Mouse (Mus musculus) cerebellum, postnatal 36 days (tissue): ENCODE measurements around the gene Cstf1.

Experiments used
- DNase-seq, 2 experiments: peaks; one replicate each; pipeline ENCODE4 v3.0.0; 2021 to 2022; ENCODE audit warnings: mixed read lengths in 2 of 2

Cstf1 gene

DNA sequence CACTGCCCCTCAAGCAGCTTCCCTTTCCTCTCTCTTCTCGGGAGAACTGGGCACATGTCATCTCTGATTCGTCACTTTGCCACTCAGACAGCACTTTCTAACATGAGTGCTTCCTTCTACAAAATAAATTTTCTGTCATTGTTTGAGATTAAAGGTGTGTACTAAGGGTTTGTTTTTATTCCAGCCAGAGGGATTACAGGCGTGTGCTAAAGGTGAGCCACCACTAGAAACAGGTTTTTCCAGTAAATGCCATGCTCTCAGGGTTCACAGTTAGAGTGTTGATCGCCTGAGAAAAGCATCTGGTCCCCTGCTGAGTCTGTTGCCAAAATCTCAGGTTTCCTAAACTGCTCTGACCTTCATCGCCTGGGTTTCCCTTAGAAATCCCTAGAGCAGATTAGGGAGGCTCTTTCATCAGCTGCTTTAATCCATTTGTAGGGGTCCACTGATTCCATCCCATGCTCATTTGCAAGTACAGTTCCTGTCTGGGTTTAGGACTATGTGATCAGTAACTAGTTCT, 6.6 kb downstream of the Cstf1 start:
- DNase-seq = no peak

DNA sequence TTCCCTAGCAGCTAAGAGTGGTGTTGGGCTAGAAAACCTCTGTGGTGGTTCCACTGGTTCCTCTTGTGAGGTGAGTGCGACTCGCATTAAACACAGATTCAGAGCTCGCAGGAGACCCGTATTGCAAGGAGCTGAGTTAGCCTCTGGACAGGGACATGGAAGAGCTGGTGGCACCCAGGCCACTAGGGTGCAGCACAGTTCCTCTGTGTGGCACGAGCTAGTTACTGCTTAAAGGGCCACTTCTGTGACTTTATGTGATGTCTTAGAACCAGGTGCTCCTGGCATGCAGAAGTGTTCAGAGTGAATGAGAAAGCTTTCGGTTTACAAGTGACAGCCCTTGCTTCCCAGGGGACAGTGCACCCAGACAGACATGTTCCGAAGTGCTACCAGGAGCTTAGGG, 7.9 kb downstream of the Cstf1 start:
- no peak for DNase-seq

DNA sequence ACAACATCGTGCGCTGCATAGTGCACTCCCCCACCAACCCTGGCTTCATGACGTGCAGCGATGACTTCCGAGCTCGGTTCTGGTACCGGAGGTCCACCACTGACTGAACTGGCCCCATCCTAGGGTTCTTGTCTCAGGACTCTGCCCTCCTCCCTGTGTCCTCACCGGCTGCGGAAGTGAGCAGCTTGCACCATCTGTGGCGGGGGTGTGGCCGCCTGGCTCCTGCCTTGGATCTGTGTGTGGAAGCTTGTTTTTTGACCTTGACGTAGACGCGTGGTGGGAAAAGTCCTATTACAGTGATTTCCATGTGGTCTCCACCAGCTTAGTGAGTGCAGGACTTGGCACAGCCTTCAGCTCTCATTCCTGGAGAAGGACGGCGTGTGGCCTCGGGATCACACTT, 10.0 kb downstream of the Cstf1 start:
- DNase-seq = no peak

DNA sequence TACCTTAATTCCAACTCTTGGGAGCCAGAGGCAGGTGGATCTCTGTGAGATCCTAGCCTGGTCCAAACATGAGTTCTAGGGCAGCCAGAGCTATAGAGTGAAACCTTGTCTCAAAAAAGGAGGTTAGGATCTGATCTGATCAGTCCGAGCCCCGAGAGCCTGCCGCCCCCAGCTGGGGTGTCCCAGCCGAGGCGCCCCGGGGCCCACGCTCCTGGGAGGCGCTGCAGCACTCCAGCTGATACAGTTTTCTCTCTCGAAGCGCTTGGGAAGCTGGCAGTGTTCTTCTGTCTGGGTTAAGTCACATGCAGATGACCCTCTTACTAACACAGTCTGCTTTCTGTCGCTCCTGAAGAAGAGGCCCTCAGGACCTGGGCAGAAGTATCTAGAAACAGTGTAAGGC, 10.9 kb downstream of the Cstf1 start:
- no peak for DNase-seq

DNA sequence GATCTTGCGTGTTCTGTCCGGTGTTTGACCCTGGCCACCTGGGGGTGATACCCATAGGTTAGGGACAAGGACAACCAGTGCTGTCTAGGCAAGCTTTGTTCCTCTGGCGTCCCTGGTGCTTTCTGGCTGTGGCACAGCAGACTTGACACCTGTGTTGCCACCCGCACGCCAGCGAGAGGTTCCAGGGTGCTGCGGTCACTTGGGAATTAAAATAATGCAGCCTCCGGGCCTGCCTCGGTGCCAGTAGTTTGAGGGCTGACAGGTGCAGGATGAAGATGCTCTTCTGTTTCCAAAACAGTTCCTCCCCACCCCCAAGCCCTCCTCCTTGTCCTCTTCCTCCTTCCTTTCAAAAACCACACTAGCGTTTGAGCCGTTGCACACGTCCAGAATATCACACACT, 11.4 kb downstream of the Cstf1 start:
- no peak for DNase-seq

DNA sequence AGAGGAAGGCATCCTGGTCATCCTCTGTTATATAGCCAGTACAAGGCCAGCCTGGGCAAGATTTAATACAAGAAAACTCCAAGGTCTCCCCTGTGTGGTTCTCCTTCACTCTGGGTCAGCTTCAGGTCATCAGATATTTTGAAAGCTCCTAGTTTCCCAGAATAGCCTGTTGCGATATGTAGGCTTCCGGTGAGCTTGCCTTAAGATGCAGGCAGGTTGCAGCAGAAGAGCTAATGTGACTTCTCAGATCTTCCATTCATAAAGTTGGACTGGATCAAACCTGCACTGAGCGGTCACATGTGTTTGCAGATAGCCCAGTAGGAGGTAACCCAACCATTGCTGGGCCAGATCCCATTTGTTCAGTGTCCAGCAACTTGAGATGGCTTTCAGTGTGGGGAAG, 14.2 kb downstream of the Cstf1 start:
- DNase-seq = no peak

DNA sequence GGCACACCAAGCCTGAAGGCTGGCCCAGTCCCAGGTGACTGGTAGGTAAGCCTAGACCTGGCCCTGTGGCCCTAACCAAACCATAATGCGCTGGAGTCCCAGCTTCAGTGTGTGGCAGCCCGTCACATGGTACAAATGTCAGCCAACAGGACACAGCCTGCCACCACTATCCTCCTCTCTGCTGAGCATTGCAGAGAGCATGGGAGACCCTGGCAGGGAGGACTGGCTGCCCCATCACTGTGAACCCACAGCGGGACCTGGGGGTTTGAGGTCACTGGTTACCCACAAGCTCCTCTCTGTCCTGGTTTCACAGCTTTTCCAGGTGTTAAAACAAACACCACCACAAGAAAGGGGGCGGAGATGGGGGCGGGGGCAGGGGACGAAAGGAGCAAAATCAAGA, 19.9 kb downstream of the Cstf1 start:
- DNase-seq = no peak

DNA sequence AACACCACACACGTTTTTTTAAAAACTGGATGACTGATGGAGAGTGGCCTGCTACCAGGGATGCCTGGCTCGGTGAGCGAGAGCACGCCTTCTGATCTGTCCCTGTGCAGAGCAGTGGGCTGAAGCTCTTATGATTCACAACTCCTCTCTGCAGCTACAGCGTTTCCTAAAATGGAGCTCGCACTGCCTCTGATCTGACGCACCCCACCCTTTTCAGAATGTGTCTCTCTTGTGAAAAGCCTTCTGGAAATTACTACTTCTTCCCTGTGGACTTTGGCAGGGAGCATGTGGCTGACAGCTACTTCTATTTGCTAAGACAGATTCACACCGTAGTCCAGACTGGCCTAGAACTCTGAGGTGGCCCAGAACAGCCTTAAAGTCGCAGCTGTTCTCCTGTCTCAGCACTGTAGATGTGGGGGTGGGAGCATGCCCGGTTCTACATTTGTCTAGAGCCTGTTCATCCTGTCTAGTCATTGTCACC, 21.6 kb downstream of the Cstf1 start:
- no peak for DNase-seq

DNA sequence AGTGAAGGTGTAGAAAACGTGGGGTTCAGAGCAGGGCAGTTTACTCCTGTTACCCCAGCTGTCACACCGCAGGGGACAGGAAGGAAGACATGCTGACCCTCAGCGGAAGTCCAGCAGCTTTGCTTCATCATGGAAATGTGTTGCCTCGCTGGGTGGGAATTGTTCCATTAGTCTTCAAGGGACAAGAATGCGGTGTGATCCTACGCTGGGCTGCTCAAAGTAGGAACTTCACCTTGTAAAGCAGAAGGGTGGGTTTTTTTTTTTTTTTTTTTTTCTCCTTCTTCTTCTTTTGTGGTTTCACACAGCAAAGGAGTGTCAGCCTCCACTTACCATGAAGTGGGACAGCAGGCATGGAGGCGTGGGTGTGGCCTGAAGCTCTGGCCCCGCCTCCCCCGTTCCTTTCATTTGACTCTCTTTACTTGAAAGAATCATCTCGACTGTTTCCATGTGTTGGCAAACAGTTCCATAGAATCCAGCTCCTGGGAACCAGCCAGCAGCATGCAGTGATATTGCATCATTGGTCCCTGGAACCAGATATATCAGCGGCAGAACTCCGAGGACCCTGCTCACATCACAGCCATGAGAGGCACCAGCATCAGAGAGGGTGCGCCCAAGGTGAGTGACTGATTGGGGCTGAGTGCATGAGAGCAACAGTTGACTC, 23.0 kb downstream of the Cstf1 start, which contains the start of gene Cass4:
Gene Cass4, plus strand, starts transcription at position 404 of the 661 bp plus-strand sequence.
- DNase-seq = no peak

DNA sequence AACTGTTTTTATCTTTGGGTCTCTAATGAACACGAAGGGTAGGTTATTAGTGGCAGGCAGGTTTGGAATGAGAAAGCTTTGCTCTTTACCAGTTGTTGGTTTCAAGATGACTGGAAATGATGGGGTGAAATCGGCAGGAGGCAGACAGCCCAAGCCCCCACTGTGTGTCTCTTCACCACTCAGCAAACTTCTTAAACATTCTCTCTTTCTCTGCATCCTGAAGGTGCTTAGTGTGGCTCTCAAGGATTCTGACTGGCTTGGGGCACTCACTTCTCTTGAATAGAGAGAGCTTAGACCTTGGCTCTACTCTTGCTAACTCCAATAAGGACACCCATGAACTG, 23.5 kb downstream of the Cstf1 start:
- no peak for DNase-seq

DNA sequence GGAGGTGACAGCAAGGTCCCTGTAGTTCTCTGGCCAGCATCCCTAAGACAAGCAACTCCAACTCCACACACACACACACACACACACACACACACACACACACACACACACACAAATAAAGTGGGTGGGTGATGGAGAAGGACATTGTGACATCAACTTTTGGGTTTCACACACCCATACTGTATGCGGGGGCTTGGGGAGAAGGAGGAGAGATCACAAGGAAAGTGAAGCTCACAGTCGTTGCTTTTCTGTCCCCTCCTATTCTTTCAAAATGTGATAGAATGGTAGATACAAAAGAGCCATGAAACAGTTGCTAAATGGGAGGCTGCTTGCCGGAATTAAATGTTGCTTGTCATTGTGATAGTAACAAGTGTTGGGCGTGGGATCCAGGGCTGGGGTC, 24.2 kb downstream of the Cstf1 start:
- no peak for DNase-seq

DNA sequence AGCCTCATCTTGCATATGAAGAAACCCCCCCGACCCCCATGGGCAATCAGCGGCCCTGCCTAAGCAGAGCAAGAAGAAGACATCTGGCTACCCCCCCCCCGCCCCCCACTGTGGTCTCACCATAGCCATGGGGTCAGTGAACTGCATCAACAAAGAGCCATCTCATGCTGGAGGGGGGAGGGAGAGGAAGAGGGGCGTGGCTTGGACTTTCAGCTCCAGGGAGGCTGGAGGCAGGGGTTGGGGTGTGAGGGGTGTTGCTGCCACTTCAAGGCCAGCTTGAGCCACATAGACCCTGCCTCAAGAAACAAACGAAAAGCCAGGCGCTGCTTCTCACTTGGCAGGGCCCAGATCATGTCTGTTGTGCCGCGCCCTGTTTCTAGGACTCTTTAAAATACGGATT, 25.5 kb downstream of the Cstf1 start:
- no peak for DNase-seq

DNA sequence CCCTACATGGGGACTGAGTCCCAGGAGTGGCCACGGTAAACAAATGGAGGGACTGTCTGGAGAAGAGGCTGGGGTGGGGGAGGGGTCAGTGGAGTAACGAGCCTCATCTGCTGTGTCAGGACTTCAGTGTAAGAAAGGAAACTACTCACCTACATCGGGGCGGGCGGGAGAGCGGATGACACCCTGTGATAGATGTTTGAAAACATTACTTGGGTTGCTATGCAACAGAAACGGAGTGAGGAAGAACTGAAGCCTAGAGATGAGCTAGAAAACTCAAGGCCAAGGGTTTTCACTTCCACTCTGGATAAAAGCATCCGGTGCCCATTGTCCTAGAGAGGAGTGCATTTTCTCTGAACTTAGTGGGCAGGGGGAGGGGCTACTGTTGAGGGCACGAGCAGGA, 29.4 kb downstream of the Cstf1 start:
- no peak for DNase-seq

DNA sequence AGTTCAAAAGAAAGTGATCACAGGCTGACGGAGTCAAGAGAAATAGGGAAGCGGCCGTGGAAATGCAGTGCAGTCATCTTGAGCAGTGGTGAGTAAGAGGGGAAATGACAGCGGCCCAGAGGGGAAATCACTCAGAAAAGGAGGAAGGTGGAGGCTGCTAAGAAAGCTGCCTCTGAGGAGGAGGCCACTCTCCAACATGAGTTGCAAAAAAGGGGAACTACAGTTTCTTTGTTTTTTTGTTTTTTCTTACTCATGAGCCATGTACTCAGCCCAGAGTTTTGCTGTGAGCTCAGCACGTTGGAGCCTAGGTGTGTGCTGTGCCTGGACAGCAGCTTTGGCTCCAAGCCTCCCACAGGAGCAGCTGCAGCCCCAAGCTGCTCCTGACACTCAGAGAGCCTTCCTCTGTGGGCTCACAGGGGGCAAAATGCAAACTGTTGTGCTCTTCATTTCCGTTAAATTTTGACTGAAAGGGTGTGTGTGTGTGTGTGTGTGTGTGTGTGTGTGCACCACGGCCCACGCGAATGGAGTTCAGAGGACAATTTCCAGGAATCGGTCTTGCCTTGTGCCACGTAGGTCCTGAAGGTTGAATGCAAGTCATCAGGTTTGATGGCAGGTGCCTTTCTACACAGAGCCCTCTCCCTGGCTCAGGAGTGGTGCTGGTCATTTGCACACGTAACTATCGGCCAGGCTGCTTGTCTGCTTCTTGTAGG, 30.8 kb downstream of the Cstf1 start:
- no peak for DNase-seq

DNA sequence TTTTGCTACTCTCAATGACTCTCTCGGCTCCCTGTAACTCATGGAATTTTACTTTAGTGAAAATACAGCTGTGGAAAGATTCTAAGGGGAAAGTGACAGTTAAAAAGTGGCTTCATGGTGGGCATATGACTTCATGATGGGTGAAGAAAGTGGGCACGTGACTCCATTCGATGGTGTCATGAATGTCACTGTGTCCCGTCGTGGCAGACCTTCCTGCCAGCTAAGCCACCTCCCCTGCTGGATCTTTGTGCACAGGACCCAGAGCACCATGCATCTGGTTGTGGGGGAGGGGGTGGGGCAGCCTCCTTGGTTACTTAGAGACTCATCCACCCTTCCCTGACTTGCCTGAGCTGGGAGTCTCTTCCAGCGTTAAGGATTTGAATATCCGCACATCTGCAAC, 33.8 kb downstream of the Cstf1 start:
- no peak for DNase-seq

DNA sequence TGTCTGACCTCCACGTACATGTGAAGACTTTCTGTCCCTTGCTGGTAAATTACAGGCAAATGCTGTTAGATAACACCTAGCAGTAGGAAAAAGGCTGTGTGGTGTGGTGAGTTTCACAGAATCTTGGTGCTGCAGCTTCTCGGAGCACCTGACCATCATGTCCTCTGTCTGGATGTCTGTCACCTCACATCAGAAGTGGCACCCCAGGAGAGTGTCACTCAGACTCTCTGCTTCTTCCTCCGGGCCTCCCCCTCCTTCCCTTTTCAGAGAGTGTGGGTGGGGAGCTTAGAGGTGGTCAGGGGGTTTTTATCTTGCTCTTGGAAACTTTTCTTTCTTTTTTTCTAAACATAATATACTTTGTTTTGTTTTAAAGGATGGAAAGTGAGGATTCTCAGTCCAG, 34.5 kb downstream of the Cstf1 start:
- DNase-seq = no peak

DNA sequence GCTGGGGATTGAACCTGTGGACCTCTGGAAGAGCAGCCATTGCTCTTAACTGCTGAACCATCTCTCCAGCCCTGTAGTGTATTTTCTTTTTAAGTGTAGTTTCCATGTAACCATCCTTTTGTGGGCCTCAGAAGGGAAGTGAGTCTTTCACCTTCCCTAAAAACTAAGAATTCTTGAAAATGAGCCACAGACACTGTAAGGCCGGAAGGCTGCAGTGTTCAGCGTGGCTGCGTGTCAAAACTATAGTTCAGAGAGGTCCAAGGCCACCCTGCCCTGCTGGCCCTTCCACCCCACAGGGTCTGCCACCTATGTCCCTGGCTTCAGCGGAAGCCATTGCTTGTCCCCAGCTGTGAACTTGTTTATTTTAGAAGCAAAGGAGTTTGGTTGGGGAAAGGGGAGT, 35.7 kb downstream of the Cstf1 start:
- no peak for DNase-seq

DNA sequence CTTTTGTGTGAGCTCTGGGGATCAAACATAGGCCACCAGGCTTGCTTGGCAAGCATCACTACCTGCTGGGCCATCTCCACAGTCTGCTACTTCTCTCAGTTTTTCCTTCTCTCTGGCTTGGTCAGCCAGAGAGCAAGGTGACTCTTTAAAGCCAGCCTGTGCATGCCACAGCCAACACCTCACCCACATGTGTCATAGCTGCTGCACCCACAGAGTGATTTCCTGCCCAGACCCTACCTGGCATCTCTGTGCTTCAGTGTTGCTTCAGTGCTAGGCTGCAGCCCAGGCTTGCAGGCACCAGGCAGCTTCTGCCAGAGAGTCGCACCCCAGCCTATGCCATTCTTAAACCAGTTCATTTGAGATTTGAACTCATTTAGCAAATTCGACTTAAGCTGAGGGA, 37.0 kb downstream of the Cstf1 start:
- DNase-seq = no peak

DNA sequence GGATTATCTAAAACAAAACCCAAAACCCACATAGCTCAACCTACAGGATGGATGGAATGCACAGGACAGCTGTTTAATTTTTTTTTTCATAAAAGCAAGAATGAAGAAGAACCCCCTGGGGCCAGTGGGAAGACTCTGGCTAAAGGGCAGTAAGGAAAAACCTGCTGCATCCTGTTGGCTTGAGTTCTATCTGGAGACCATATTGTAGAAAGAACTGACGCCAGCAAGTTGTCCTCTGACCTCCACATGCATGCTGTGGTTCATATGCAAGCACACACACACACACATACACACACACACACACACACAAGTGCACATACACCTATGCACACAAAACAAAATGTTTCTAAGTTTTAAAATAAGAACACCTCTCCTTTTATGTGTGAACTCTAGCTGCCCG, 40.2 kb downstream of the Cstf1 start:
- DNase-seq = no peak

DNA sequence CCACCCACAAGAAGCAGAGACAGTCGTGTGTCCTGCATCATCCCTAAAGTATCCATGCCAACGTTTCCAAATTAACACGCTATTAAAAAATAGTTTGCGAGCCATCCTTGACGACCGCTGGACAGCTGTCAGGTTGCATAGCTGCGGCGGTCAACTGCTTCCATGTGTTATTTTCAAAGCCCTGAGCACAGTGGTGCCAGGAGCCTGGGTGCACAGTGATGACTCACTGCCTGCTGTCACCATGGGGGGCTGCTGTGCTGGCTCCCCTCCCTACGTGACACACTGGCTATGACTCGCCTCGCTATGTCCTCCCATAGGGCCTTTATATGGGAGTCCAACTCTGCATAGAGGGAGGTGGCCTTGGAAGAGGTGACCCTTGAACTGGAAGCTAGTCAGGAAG, 40.6 kb downstream of the Cstf1 start:
- DNase-seq = no peak

DNA sequence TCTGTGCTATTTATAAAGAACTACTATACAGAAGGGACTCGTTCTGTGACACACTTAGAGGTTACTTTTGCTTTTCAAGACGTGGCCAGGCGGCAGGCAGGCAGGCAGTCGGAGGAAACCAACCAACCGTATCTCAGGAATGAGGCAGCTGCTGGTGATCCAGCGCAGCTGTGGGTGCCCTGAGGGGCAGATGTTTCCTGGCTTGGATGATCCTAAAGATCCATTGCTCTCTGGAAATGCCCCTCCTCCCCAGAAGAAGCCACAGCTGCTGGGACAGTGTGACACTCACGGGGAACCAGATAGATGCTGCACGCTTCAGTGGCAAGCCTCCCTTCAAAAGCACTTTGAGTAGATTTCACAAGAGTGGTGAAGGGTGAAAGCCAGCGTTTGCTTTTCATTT, 42.0 kb downstream of the Cstf1 start:
- DNase-seq = no peak

DNA sequence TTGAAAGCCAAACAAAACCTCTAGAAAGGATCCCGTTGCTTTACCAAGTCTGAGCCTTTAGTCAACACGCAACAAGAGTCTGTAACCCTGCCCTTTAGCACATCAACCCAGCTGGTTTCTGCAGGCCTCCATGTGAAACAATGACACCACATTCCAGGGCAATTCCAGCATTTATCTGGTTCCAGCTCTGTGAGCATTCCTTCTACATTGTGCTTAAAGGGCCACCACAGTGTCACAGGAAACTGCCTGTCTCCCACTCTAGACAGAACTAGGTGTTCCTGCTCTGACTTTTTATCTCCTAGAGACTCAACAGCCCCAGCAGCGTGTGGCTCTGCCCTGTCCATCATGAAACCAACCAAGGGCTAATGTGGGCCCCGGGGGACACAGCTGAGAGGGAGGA, 42.8 kb downstream of the Cstf1 start:
- no peak for DNase-seq

DNA sequence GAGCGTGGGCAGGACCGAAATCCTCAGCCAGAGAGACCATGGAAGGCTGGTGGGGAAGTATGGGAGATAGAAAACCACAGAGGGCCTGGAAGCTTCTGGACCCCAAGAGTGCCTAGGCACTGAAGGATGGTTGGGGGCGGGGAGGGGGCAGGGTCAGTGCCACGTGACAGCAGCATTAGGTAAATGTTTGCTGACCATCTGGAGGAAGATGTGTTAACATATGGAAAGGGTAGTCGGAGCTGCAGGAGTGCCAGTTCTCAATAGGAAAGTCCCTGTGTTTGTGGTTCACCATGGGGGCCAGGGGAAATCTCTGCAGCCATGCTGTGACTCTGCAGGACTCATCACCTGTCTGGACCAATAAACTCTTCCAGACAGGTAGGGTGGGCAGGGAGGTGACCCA, 43.4 kb downstream of the Cstf1 start:
- DNase-seq = no peak

DNA sequence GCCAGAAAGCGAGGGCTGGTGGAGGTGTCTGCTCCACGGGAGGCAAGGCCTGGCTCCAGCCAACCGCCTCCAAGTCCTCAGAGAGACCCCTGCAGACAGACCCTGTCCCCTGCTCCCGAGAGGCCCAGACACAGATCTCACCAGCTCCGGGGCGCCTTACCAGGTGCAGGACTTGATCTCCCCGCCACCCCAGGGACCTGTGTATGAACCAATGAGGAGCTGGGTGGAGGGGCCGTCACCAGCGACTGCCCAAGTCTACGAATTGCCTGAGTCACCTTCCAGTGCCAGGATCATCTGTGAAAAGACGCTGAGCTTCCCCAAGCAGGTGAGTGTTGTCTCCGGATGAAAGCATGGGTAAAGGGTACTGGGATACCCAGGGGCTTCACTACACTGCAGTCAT, 45.7 kb downstream of the Cstf1 start:
- no peak for DNase-seq

DNA sequence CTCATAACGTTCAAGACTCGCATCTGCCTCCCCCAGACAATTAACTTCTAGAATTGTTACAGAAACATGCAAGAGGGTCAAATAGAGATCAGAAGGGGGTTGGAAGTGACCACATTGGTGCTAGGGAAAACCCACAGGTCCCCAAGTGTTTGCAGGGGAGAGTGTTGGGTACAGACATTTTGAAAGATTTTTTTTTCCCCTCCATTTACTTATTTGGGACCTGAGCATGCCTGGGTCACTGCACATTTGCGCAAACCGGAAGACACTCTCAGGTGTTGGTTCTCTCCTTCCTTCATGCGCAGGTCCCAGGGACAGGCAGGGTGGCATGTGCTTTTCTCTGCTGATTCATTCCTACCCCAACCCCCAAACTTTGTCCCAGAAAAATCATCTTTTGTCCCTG, 46.4 kb downstream of the Cstf1 start:
- no peak for DNase-seq
